Mouse (Mus musculus) ES-Bruce4 (cell line): ENCODE measurements around the gene Slc10a1.

ENCODE experiments used
- CTCF ChIP-seq: IDR thresholded peaks from one replicate; pipeline ENCODE4 v1.8.1; 2011; ENCODE audit warnings: low read depth, low read length
- EP300 ChIP-seq: IDR thresholded peaks from 2 replicates; pipeline ENCODE4 v1.6.1; 2011; ENCODE audit warnings: low read depth, low read length; ENCODE audit not compliant: insufficient read depth
- POLR2A ChIP-seq: IDR thresholded peaks from one replicate; pipeline ENCODE4 v1.8.1; 2011; ENCODE audit warnings: low read length; ENCODE audit not compliant: insufficient read depth

GRCm38 (mm10) chr12:80988286-80988685 lies 19.8 kb upstream of the Slc10a1 start:
- TF ChIP-seq POLR2A, result no peak
- TF ChIP-seq CTCF, result no peak
- no peak for TF ChIP-seq EP300
